Mouse (Mus musculus) adrenal gland, postnatal 25 days (tissue): ENCODE data around the gene Ap1m2. TPM values are rescaled to one million over a fixed set of nuclear protein-coding genes. Genes with fewer than 3 reads are reported as not detected.
"Not testable (repeated sequence)": the region's sequence is repeated elsewhere in the genome, so short reads cannot be mapped to it uniquely, and the experiment has no call there.

Source experiments
- DNase-seq: peaks from one replicate; pipeline ENCODE4 v3.0.0; 2021; ENCODE audit warnings: mixed read lengths
- total RNA-seq: library from RNA; stranded (reverse); gene quantifications from 2 replicates; pipeline ENCODE4 v1.2.3, GENCODE M21; 2021

Ap1m2 gene
- total RNA-seq, 1 experiment from 2014 or later = not detected

GRCm38 (mm10) chr9:21260491-21261040 is 51.6 kb downstream of the Ap1m2 start:
- no peak for DNase-seq

GRCm38 (mm10) chr9:21256349-21256748 is 55.8 kb downstream of the Ap1m2 start:
- not testable (repeated sequence) for DNase-seq

GRCm38 (mm10) chr9:21254690-21255089 is 57.4 kb downstream of the Ap1m2 start:
- DNase-seq = no peak

GRCm38 (mm10) chr9:21251116-21251735 is 60.9 kb downstream of the Ap1m2 start:
- DNase-seq = no peak

GRCm38 (mm10) chr9:21250509-21250908 is 61.6 kb downstream of the Ap1m2 start:
- no peak for DNase-seq

- no peak for DNase-seq
Observed at GRCm38 (mm10) chr9:21249629-21250508, 62.3 kb downstream of the Ap1m2 start.

- DNase-seq = peak; percentile 70
Observed at GRCm38 (mm10) chr9:21248326-21248725, 63.8 kb downstream of the Ap1m2 start, which contains the start of gene S1pr5. Gene S1pr5 (minus strand): TSS chr9:21248443.

GRCm38 (mm10) chr9:21246342-21246741 is 65.8 kb downstream of the Ap1m2 start:
- DNase-seq = no peak

- DNase-seq = no peak
Observed at GRCm38 (mm10) chr9:21245113-21245487, 67.0 kb downstream of the Ap1m2 start.

- peak; percentile 27 for DNase-seq
Observed at GRCm38 (mm10) chr9:21244428-21245112, 67.6 kb downstream of the Ap1m2 start.

Other genes with a start within 250 kb of the Ap1m2 start
- not detected in 2 replicates for gene Zglp1, start 245.2 kb downstream of the Ap1m2 start, total RNA-seq
- 0.52 TPM in 1 of 2 replicates, not detected in the other for gene Gm49373, start 239.2 kb downstream of the Ap1m2 start, total RNA-seq
- 32.4 and 36.5 TPM in 2 replicates for gene Fdx1l, start 238.7 kb downstream of the Ap1m2 start, total RNA-seq
- gene Gm38431, start 220.3 kb downstream of the Ap1m2 start, total RNA-seq = 2.5 and 9.4 TPM in 2 replicates
- 52.1 and 60.0 TPM in 2 replicates for gene Raver1, start 220.3 kb downstream of the Ap1m2 start, total RNA-seq
- gene Tyk2, start 181.1 kb downstream of the Ap1m2 start, total RNA-seq = 17.7 and 22.4 TPM in 2 replicates
- gene Cdc37, start 162.4 kb downstream of the Ap1m2 start, total RNA-seq = 190 and 202 TPM in 2 replicates
- 12.9 and 13.1 TPM in 2 replicates for gene Pde4a, start 146.6 kb downstream of the Ap1m2 start, total RNA-seq
- gene Keap1, start 73.0 kb downstream of the Ap1m2 start, total RNA-seq = 50.8 and 51.5 TPM in 2 replicates
- gene S1pr5, start 63.9 kb downstream of the Ap1m2 start, total RNA-seq = 0.88 and 1.3 TPM in 2 replicates
- 37.5 and 42.2 TPM in 2 replicates for gene Atg4d, start 47.0 kb downstream of the Ap1m2 start, total RNA-seq
- gene Kri1, start 24.4 kb downstream of the Ap1m2 start, total RNA-seq = 34.7 and 48.1 TPM in 2 replicates
- 13.5 and 19.9 TPM in 2 replicates for gene Cdkn2d, start 20.9 kb downstream of the Ap1m2 start, total RNA-seq
- 31.8 and 46.3 TPM in 2 replicates for gene Slc44a2, start 8.4 kb upstream of the Ap1m2 start, total RNA-seq
- gene Ilf3, start 55.5 kb upstream of the Ap1m2 start, total RNA-seq = 68.9 and 69.5 TPM in 2 replicates
- gene Qtrt1, start 99.5 kb upstream of the Ap1m2 start, total RNA-seq = 17.0 and 25.1 TPM in 2 replicates
- gene Dnm2, start 112.6 kb upstream of the Ap1m2 start, total RNA-seq = 110 and 126 TPM in 2 replicates
- 26.8 and 37.1 TPM in 2 replicates for gene Tmed1, start 197.9 kb upstream of the Ap1m2 start, total RNA-seq
- gene AB124611, start 213.8 kb upstream of the Ap1m2 start, total RNA-seq = 1.3 TPM in 1 of 2 replicates, not detected in the other
- gene Carm1, start 234.6 kb upstream of the Ap1m2 start, total RNA-seq = 45.6 and 54.0 TPM in 2 replicates